Mouse (Mus musculus): ENCODE data around the gene Bmp6.

GRCm38 (mm10) chr13:38545460-38545859 is 200.6 kb downstream of the Bmp6 start:
- TF ChIP-seq CTCF (IDR thresholded peaks at IDR 0.05; ENCODE audit: borderline replicate concordance, insufficient read depth, low read length) (no peak), POLR2A (IDR thresholded peaks at IDR 0.05; ENCODE audit: low read depth, low read length) (no peak)
